In genomic region chr6:143020647-143021046, GRCm38 (mm10) we compare ENCODE assay signal across 9 mouse cellular contexts. TPM values are rescaled to one million over a fixed set of nuclear protein-coding genes. Genes with fewer than 3 reads are reported as not detected.
A peak's percentile ranks its signal among the peaks of the same experiment; 100 is the strongest.
DNase-seq lines count a peak whose midpoint lies in the region; ATAC-seq and TF ChIP-seq lines count a peak whose summit lies in the region.
"Had no signal": no experiment of that assay in that cellular context is flagged by ENCODE, and none has a peak within 500 bp of the region (broad histone marks: within the 10 kb centered on the region; RNA-seq: fewer than 3 reads in every experiment).

No protein-coding gene starts in this region.

- DNase-seq in frontal cortex, postnatal 36 days (ENCODE audit: low spot score in 2 of 2): no peak
- DNase-seq in testis, postnatal 14 days (ENCODE audit: low spot score): no peak
- peak; percentile 24 for DNase-seq in thymus, postnatal 4 days
- no peak for DNase-seq in layer of hippocampus, adult 8-10 months (ENCODE audit: low spot score in 2 of 2)
- no peak for DNase-seq in frontal cortex, postnatal 10 days (ENCODE audit: low spot score in 2 of 2)
- DNase-seq: adrenal gland, postnatal 36 days had no signal

- TF ChIP-seq CTCF in testis, adult 2 months (IDR thresholded peaks at IDR 0.05; ENCODE audit: control insufficient read depth, insufficient read depth, insufficient replicate concordance, low read depth, low read length): peak; percentile 22; the same call in 1 of the 2 replicates

- peaks cover 2% of the 10 kb centered on the region for H3K36me3 ChIP-seq in testis, adult 2 months (ENCODE audit: control insufficient read depth, insufficient read depth, low read length)
- peaks cover 28% of the 10 kb centered on the region for H3K36me3 ChIP-seq in hindbrain, embryonic 15.5 days

- WGBS in hindbrain, embryonic 15.5 days: 72% methylated on average over 5 of the region's 5 CpGs

- H3K27ac ChIP-seq in testis, adult 2 months (ENCODE audit: control insufficient read depth, insufficient read depth, low read depth, low read length): no peak overlapping the region
- no peak overlapping the region for H3K27ac ChIP-seq in hindbrain, embryonic 15.5 days (replicated peaks)

- peak; percentile 56; the same call in 1 of the 2 replicates for ATAC-seq in frontal cortex, adult (ENCODE audit: low TSS enrichment)
- ATAC-seq in hindbrain, embryonic 15.5 days (ENCODE audit: low FRiP score, low read depth): 0 out of 2 replicates have a peak, but pooled peaks have one; percentile 16

- H3K27me3 ChIP-seq in testis, adult 2 months (ENCODE audit: control insufficient read depth, insufficient read depth, low read length): no peaks in the 10 kb centered on the region
- H3K27me3 ChIP-seq in hindbrain, embryonic 15.5 days: no peaks in the 10 kb centered on the region

- H3K9me3 ChIP-seq in hindbrain, embryonic 15.5 days: no peaks in the 10 kb centered on the region

- no peak for TF ChIP-seq POLR2A in testis, adult 2 months (IDR thresholded peaks at IDR 0.05; ENCODE audit: control insufficient read depth, low read depth, low read length)

- no peaks in the 10 kb centered on the region for H3K4me1 ChIP-seq in testis, adult 2 months (ENCODE audit: control insufficient read depth, insufficient read depth, low read length)
- no peaks in the 10 kb centered on the region for H3K4me1 ChIP-seq in hindbrain, embryonic 15.5 days (replicated peaks)

- H3K9ac ChIP-seq in hindbrain, embryonic 15.5 days: no peak overlapping the region

- no peak overlapping the region for H3K4me3 ChIP-seq in testis, adult 2 months (ENCODE audit: control insufficient read depth, low read depth, low read length)
- H3K4me3 ChIP-seq in hindbrain, embryonic 15.5 days: no peak overlapping the region

- H3K4me2 ChIP-seq in hindbrain, embryonic 15.5 days: no peak overlapping the region

RNA-seq across cellular contexts. Expression of gene St8sia1, which starts 56.4 kb away (rescaled TPM):
- polyA plus RNA-seq in testis, adult 2 months (2012; rRNA removed): 1.9 and 2.5 TPM in 2 replicates
- polyA plus RNA-seq in hindbrain, embryonic 15.5 days (2015; fragmentation: Nextera tagmentation; extraction: Ambion mirVana): 7.0 and 7.8 TPM in 2 replicates
- total RNA-seq in layer of hippocampus, adult 8-10 months (2022): 10 to 100 TPM; 37.2 to 46.1 (median 37.9) TPM
